Mouse (Mus musculus): ENCODE data around the gene Vegfb.

GRCm38 (mm10) chr19:6985300-6985699 lies 2.2 kb downstream of the Vegfb start:
- no peak for TF ChIP-seq CTCF (IDR thresholded peaks at IDR 0.05; ENCODE audit: low read depth)
- no peak for TF ChIP-seq EP300 (optimal IDR thresholded peaks at IDR 0.05)

All from stomach, postnatal 0 days (tissue).